Mouse (Mus musculus): ENCODE measurements around the gene Apip. TPM values are rescaled to one million over a fixed set of nuclear protein-coding genes. Genes with fewer than 3 reads are reported as not detected.

Apip gene
- total RNA-seq, 2 experiments from 2014 or later, result 23.9 to 24.5 TPM

- no peak for DNase-seq (ENCODE audit: extremely low spot score in 1 of 2, low spot score in 1 of 2)
Observed at GRCm38 (mm10) chr2:103088099-103088498, 14.6 kb downstream of the Apip start.

GRCm38 (mm10) chr2:103089521-103089920 lies 16.0 kb downstream of the Apip start:
- no peak for DNase-seq (ENCODE audit: extremely low spot score in 1 of 2, low spot score in 1 of 2)

- DNase-seq (ENCODE audit: extremely low spot score in 1 of 2, low spot score in 1 of 2), result no peak
Observed at GRCm38 (mm10) chr2:103102595-103102994, 29.1 kb downstream of the Apip start.

DNA sequence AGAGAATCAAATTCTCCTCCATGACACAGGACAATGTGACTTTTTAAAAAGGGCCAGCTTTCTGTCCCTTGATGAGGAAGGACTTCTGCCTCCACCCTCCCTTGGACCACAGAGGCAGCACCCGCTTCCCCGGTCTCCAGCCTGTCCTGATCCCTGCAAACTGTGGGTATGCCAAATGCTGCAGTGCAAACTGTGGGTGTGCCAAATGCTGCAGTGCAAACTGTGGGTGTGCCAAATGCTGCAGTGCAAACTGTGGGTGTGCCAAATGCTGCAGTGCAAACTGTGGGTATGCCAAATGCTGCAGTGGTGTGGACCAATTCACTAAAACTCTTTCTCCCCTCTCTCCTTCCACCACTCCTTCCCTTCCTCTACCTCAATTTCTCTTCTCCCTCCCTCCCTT lies 32.7 kb downstream of the Apip start:
- DNase-seq (ENCODE audit: extremely low spot score in 1 of 2, low spot score in 1 of 2), result no peak

- DNase-seq (ENCODE audit: extremely low spot score in 1 of 2, low spot score in 1 of 2), result no peak
Observed at GRCm38 (mm10) chr2:103111669-103112068, 38.2 kb downstream of the Apip start.

DNA sequence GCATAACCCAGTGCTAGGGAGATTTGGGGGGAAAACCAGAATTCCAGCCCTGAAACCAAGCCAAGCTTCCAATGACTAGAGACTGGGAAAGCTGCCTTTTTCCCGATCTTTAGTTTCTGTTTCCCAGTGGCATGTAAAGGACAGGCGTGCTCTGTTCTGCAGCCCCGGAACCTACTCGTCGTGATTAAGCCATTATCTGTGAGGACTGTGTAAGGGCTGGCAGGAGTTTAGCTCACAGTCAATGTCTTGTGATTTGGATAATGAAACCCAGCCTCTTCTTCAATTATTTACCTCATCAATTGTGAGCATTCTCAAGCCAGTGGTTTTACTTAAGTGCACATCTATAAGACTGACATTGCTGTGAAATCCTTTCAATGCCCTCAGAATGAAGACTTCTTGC lies 43.7 kb downstream of the Apip start:
- DNase-seq (ENCODE audit: extremely low spot score in 1 of 2, low spot score in 1 of 2), result no peak

DNA sequence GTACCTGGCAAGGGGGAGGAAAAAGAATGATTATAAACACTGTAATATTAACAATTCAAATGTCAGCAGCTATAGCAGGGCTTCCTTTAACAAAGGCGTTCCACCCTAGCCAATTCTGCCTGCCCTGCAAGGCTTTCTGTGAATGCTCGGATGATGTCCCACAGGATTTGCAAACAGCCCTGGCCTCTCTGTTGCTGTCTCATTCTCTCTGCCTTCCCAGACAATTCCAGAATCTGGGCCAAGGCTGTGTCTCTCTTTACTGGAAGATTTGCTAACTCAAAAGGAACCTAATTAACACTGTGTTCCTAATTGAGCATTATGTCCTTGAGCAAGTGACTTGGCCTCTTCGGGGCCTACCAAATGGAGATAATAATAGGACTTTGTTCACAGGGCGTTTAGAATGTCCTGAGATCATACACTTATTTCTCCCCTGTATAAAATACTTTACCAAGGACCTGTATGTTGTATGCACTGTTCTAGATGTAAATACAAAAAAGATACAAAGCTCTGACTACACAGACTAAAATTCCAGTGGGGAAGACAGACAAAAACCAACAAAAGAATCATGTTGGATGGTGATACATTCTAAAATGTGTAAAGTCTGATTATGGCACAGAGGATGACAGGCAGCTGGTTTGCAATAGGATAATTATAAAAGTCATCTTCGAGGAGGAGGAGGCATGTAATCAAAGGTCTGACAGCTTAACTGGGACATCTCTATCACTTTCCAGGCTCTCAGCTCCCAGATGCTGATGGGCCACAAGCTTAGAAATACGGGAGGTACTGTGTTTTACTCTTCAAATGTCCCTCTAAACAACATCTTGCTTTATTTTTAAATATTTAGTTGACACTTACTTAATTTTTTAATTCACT lies 45.1 kb downstream of the Apip start:
- DNase-seq (ENCODE audit: extremely low spot score in 1 of 2, low spot score in 1 of 2), result no peak

DNA sequence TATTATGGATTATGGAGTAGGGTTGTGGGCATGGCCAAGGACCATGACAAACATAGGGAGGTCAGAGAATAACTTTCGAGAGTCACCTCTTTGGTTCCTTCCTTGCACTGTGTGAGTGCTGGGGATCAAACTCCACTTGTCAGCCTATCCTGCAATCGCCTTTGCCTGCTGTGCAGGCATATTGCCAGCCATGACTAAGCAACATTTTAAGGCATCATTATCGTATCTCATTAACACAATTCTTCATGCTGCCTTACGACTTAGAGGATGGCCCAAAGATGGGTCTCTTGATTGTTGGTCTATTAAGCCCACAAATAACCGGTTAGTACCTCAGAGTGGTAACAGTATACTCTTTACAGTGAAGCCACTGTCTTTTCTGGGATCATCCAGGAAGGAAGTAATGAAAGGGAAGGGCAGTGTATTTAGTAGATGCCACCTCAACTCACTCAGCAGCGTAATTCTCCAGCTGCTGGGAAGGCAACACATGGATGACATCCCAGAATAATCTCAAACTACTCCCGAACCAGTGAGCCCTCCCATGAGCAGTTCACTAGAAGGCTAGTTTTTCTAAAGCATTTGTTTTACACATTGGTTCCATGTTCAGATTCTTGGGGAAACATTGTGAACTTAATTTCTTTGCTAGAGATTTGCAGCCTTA lies 45.9 kb downstream of the Apip start:
- DNase-seq (ENCODE audit: extremely low spot score in 1 of 2, low spot score in 1 of 2), result no peak

- DNase-seq (ENCODE audit: extremely low spot score in 1 of 2, low spot score in 1 of 2), result no peak
Observed at GRCm38 (mm10) chr2:103129676-103130075, 56.2 kb downstream of the Apip start.

GRCm38 (mm10) chr2:103131145-103131544 lies 57.7 kb downstream of the Apip start:
- no peak for DNase-seq (ENCODE audit: extremely low spot score in 1 of 2, low spot score in 1 of 2)

- no peak for DNase-seq (ENCODE audit: extremely low spot score in 1 of 2, low spot score in 1 of 2)
Observed at GRCm38 (mm10) chr2:103138529-103139265, 65.2 kb downstream of the Apip start.

Other genes starting within 250 kb of the Apip start
- gene Cd44, start 172.0 kb upstream of the Apip start, total RNA-seq (2021), result 1 to 10 TPM; 3.7 to 4.0 TPM
- 10 to 100 TPM; 64.7 to 67.1 TPM for gene Pdhx, start 162 bp upstream of the Apip start, total RNA-seq (2021)
- gene Ehf, start 229.6 kb downstream of the Apip start, total RNA-seq (2021), result not detected

Measured in layer of hippocampus, postnatal 25 days (tissue).